In the genomic region with DNA sequence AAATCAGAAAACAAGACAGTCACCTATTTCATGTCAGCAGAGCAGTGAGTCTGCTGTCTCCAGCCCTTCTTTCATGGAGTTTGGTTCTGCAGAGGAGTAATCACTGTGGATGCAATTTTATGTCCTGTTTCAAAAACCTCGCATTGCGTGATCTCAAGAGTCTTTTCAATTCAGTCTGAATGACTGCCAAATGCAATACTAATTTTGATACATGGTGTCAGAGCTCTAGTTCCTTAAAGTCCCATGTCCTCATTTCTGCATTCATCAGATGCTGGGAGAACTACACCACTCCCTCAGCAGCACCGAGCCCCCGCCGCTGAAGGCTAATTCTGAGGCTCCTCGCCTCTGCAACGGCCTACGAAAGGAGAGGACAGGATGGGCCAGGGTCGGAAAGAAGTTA, we compare ENCODE assay signal across 22 mouse cellular contexts.
"Had no signal": no experiment of that assay in that cellular context is flagged by ENCODE, and none has a peak within 500 bp of the region (broad histone marks: within the 10 kb centered on the region; RNA-seq: fewer than 3 reads in every experiment).

No protein-coding gene starts in this region.

- H3K27ac ChIP-seq: kidney, postnatal 0 days; limb, embryonic 12.5 days; liver, embryonic 12.5 days; liver, embryonic 15.5 days; lung, embryonic 15.5 days; midbrain, embryonic 10.5 days; midbrain, embryonic 13.5 days; neural tube, embryonic 12.5 days; stomach, embryonic 15.5 days had no signal

- H3K9ac ChIP-seq: limb, embryonic 12.5 days; liver, embryonic 12.5 days; liver, embryonic 15.5 days; lung, embryonic 15.5 days; midbrain, embryonic 13.5 days; neural tube, embryonic 12.5 days; stomach, embryonic 15.5 days had no signal

- H3K36me3 ChIP-seq: stomach, embryonic 15.5 days had no signal

- ATAC-seq: intestine, postnatal 0 days; liver, embryonic 12.5 days; midbrain, embryonic 13.5 days; midbrain, embryonic 16.5 days had no signal

- H3K4me2 ChIP-seq: limb, embryonic 12.5 days; liver, embryonic 12.5 days; liver, embryonic 15.5 days; lung, embryonic 15.5 days; midbrain, embryonic 13.5 days; neural tube, embryonic 12.5 days; stomach, embryonic 15.5 days had no signal

- H3K9me3 ChIP-seq: limb, embryonic 12.5 days; liver, embryonic 12.5 days; liver, embryonic 15.5 days; lung, embryonic 15.5 days; megakaryocyte, embryonic 14.5 days; midbrain, embryonic 10.5 days; midbrain, embryonic 13.5 days; neural tube, embryonic 12.5 days; stomach, embryonic 15.5 days had no signal

- H3K4me3 ChIP-seq: limb, embryonic 12.5 days; liver, embryonic 12.5 days; liver, embryonic 15.5 days; lung, embryonic 15.5 days; megakaryocyte, embryonic 14.5 days; midbrain, embryonic 10.5 days; midbrain, embryonic 13.5 days; neural tube, embryonic 12.5 days; stomach, embryonic 15.5 days had no signal

- H3K27me3 ChIP-seq: limb, embryonic 12.5 days; liver, embryonic 12.5 days; liver, embryonic 15.5 days; lung, embryonic 15.5 days; megakaryocyte, embryonic 14.5 days; midbrain, embryonic 13.5 days; neural tube, embryonic 12.5 days; stomach, embryonic 15.5 days had no signal

- DNase-seq: kidney, adult 2 months; kidney, postnatal 25 days; liver; lung, adult 18-20 months; lung, postnatal 10 days; lung, postnatal 36 days; retina, postnatal 1 day; right cerebral cortex, postnatal 25 days; spleen, adult 18-20 months; thymus, adult 18-20 months had no signal
